Mouse (Mus musculus) MEL (cell line): ENCODE measurements around the gene Bin2. TPM values are rescaled to one million over a fixed set of nuclear protein-coding genes. Genes with fewer than 3 reads are reported as not detected.
A peak's percentile ranks its signal among the peaks of the same experiment; 100 is the strongest.

Experiments used
- DNase-seq: peaks from one replicate; pipeline ENCODE4 v3.0.0; 2011; ENCODE audit warnings: low read depth, low spot score
- H3K27ac ChIP-seq: 2 replicates; pipeline ENCODE4 v1.5.1; 2012; ENCODE audit warnings: low read depth, mild to moderate bottlenecking, control low read depth, low read length, moderate library complexity; ENCODE audit not compliant: control insufficient read depth
- H3K27me3 ChIP-seq, 2 experiments: fragments of 150-350 bp in 1 of 2; sonication (generic) in 1 of 2; 2 replicates each; pipeline ENCODE4 v1.6.1; 2012; ENCODE audit warnings: low read length in 2 of 2, mild to moderate bottlenecking in 2 of 2, improper control_type of control experiment in 1 of 2, moderate library complexity in 1 of 2; ENCODE audit not compliant: insufficient read depth in 2 of 2, control insufficient read depth in 1 of 2
- H3K36me3 ChIP-seq, 2 experiments: 2 replicates each; pipeline ENCODE4 v1.6.1; 2012 to 2014; ENCODE audit warnings: low read length in 2 of 2, improper control_type of control experiment in 1 of 2, inconsistent platforms in 1 of 2, mild to moderate bottlenecking in 1 of 2; ENCODE audit not compliant: insufficient read depth in 2 of 2, control insufficient read depth in 1 of 2
- H3K4me1 ChIP-seq, 2 experiments: fragments of 150-350 bp in 1 of 2; sonication (generic) in 1 of 2; 2 replicates each; pipeline ENCODE4 v1.6.1; 2012; ENCODE audit warnings: low read length in 2 of 2, improper control_type of control experiment in 1 of 2, mild to moderate bottlenecking in 1 of 2; ENCODE audit not compliant: insufficient read depth in 2 of 2, control insufficient read depth in 1 of 2
- H3K4me3 ChIP-seq, 2 experiments: fragments of 150-350 bp in 1 of 2; sonication (generic) in 1 of 2; 2 replicates each; pipeline ENCODE4 v1.5.1; 2012; ENCODE audit warnings: low read depth in 2 of 2, low read length in 2 of 2, mild to moderate bottlenecking in 2 of 2, moderate library complexity in 2 of 2, control low read depth in 1 of 2, improper control_type of control experiment in 1 of 2; ENCODE audit not compliant: control insufficient read depth in 1 of 2, insufficient read depth in 1 of 2
- H3K79me2 ChIP-seq: 2 replicates; pipeline ENCODE4 v1.6.1; 2012; ENCODE audit warnings: mild to moderate bottlenecking, low read length, moderate library complexity; ENCODE audit not compliant: control insufficient read depth, poor library complexity, insufficient read depth
- H3K9ac ChIP-seq: 2 replicates; pipeline ENCODE4 v1.6.1; 2012; ENCODE audit warnings: low read depth, mild to moderate bottlenecking, control low read depth, low read length, moderate library complexity; ENCODE audit not compliant: control insufficient read depth, poor library complexity, severe bottlenecking
- H3K9me3 ChIP-seq: fragments of 150-350 bp; sonication (generic); replicated peaks from 2 replicates; pipeline ENCODE4 v1.6.1; 2012; ENCODE audit warnings: mild to moderate bottlenecking, low read length, improper control_type of control experiment, moderate library complexity; ENCODE audit not compliant: insufficient read depth
- BHLHE40 ChIP-seq: IDR thresholded peaks from 2 replicates; pipeline ENCODE4 v1.6.1; 2012; ENCODE audit warnings: low read depth, mild to moderate bottlenecking, inconsistent platforms, low read length, improper control_type of control experiment, borderline replicate concordance
- CHD1 ChIP-seq: IDR thresholded peaks from 2 replicates; pipeline ENCODE4 v1.6.1; 2012; ENCODE audit warnings: low read depth, mild to moderate bottlenecking, inconsistent platforms, low read length, improper control_type of control experiment
- E2F4 ChIP-seq: IDR thresholded peaks from 2 replicates; pipeline ENCODE4 v1.6.1; 2011; ENCODE audit warnings: low read depth, low read length, improper control_type of control experiment, borderline replicate concordance
- ELF1 ChIP-seq: IDR thresholded peaks from 2 replicates; pipeline ENCODE4 v1.6.1; 2014; ENCODE audit warnings: low read depth, mild to moderate bottlenecking, inconsistent platforms, low read length, improper control_type of control experiment, moderate library complexity
- ETS1 ChIP-seq: IDR thresholded peaks from 2 replicates; pipeline ENCODE4 v1.6.1; 2012; ENCODE audit warnings: low read depth, mild to moderate bottlenecking, inconsistent platforms, low read length, improper control_type of control experiment, moderate library complexity
- GABPA ChIP-seq: IDR thresholded peaks from 2 replicates; pipeline ENCODE4 v1.6.1; 2012; ENCODE audit warnings: low read depth, mild to moderate bottlenecking, inconsistent platforms, low read length, improper control_type of control experiment, moderate library complexity
- HCFC1 ChIP-seq: IDR thresholded peaks from 2 replicates; pipeline ENCODE4 v1.6.1; 2012; ENCODE audit warnings: low read depth, mild to moderate bottlenecking, inconsistent platforms, low read length, improper control_type of control experiment, moderate library complexity
- JUND ChIP-seq: IDR thresholded peaks from 2 replicates; pipeline ENCODE4 v1.6.1; 2011; ENCODE audit warnings: low read depth, mild to moderate bottlenecking, improper control_type of control experiment, low read length
- KAT2A ChIP-seq: conservative IDR thresholded peaks from 2 replicates; pipeline ENCODE4 v1.6.1; 2012; ENCODE audit warnings: low read depth, low read length, improper control_type of control experiment, inconsistent platforms
- MAFK ChIP-seq: IDR thresholded peaks from 2 replicates; pipeline ENCODE4 v1.6.1; 2011; ENCODE audit warnings: low read depth, mild to moderate bottlenecking, low read length, improper control_type of control experiment, borderline replicate concordance
- MAZ ChIP-seq: IDR thresholded peaks from 2 replicates; pipeline ENCODE4 v1.6.1; 2012; ENCODE audit warnings: low read depth, mild to moderate bottlenecking, inconsistent platforms, low read length, improper control_type of control experiment
- MEF2A ChIP-seq: IDR thresholded peaks from 2 replicates; pipeline ENCODE4 v1.6.1; 2014; ENCODE audit warnings: low read depth, mild to moderate bottlenecking, inconsistent platforms, low read length, improper control_type of control experiment; ENCODE audit not compliant: poor library complexity, insufficient replicate concordance, severe bottlenecking; ENCODE audit errors: extremely low read depth
- MXI1 ChIP-seq: IDR thresholded peaks from 2 replicates; pipeline ENCODE4 v1.6.1; 2011; ENCODE audit warnings: mild to moderate bottlenecking, low read depth, low read length, improper control_type of control experiment
- MYB ChIP-seq: IDR thresholded peaks from 2 replicates; pipeline ENCODE4 v1.6.1; 2011; ENCODE audit warnings: mild to moderate bottlenecking, low read depth, low read length, improper control_type of control experiment
- MYC ChIP-seq: IDR thresholded peaks from 2 replicates; pipeline ENCODE4 v1.6.1; 2011; ENCODE audit warnings: low read depth, mild to moderate bottlenecking, low read length, improper control_type of control experiment, moderate library complexity
- NRF1 ChIP-seq: IDR thresholded peaks from 2 replicates; pipeline ENCODE4 v1.6.1; 2014; ENCODE audit warnings: low read depth, mild to moderate bottlenecking, inconsistent platforms, low read length, improper control_type of control experiment, moderate library complexity; ENCODE audit not compliant: poor library complexity, insufficient read depth, severe bottlenecking
- POLR2A ChIP-seq, 2 experiments: IDR thresholded peaks; 2 replicates each; pipeline ENCODE4 v1.6.1; 2011 to 2012; ENCODE audit warnings: low read length in 2 of 2, mild to moderate bottlenecking in 2 of 2, control low read depth in 1 of 2, improper control_type of control experiment in 1 of 2, low read depth in 1 of 2, moderate library complexity in 1 of 2; ENCODE audit not compliant: control insufficient read depth in 1 of 2, insufficient read depth in 1 of 2, poor library complexity in 1 of 2
- POLR2AphosphoS2 ChIP-seq: IDR thresholded peaks from 2 replicates; pipeline ENCODE4 v1.6.1; 2011; ENCODE audit warnings: low read length, improper control_type of control experiment
- RAD21 ChIP-seq: IDR thresholded peaks from 2 replicates; pipeline ENCODE4 v1.6.1; 2011; ENCODE audit warnings: mild to moderate bottlenecking, low read depth, low read length, improper control_type of control experiment
- SIN3A ChIP-seq: IDR thresholded peaks from 2 replicates; pipeline ENCODE4 v1.6.1; 2012; ENCODE audit warnings: low read length, improper control_type of control experiment, inconsistent platforms
- SMC3 ChIP-seq: IDR thresholded peaks from 2 replicates; pipeline ENCODE4 v1.6.1; 2011; ENCODE audit warnings: low read depth, low read length, improper control_type of control experiment
- TAL1 ChIP-seq: IDR thresholded peaks from 2 replicates; pipeline ENCODE4 v1.6.1; 2012; ENCODE audit warnings: mild to moderate bottlenecking, inconsistent platforms, low read length, moderate library complexity, mixed read lengths
- TBP ChIP-seq: IDR thresholded peaks from 2 replicates; pipeline ENCODE4 v1.8.0; 2011; ENCODE audit warnings: low read depth, low read length, improper control_type of control experiment
- TCF12 ChIP-seq: IDR thresholded peaks from 2 replicates; pipeline ENCODE4 v1.6.1; 2014; ENCODE audit warnings: low read depth, mild to moderate bottlenecking, inconsistent platforms, low read length, improper control_type of control experiment, moderate library complexity
- UBTF ChIP-seq: IDR thresholded peaks from 2 replicates; pipeline ENCODE4 v1.6.1; 2012; ENCODE audit warnings: low read depth, mild to moderate bottlenecking, inconsistent platforms, low read length, improper control_type of control experiment, moderate library complexity, borderline replicate concordance; ENCODE audit not compliant: insufficient read depth
- USF1 ChIP-seq: IDR thresholded peaks from 2 replicates; pipeline ENCODE4 v1.6.1; 2014; ENCODE audit warnings: low read depth, mild to moderate bottlenecking, inconsistent platforms, low read length, improper control_type of control experiment, moderate library complexity
- USF2 ChIP-seq, 2 experiments: IDR thresholded peaks; 2 replicates each; pipeline ENCODE4 v1.6.1; 2011 to 2012; ENCODE audit warnings: improper control_type of control experiment in 2 of 2, low read length in 2 of 2, borderline replicate concordance in 1 of 2, inconsistent platforms in 1 of 2, low read depth in 1 of 2, mild to moderate bottlenecking in 1 of 2; ENCODE audit not compliant: insufficient read depth in 1 of 2
- ZC3H11A ChIP-seq: IDR thresholded peaks from 2 replicates; pipeline ENCODE4 v1.6.1; 2012; ENCODE audit warnings: low read depth, mild to moderate bottlenecking, inconsistent platforms, low read length, improper control_type of control experiment
- ZKSCAN1 ChIP-seq: IDR thresholded peaks from 2 replicates; pipeline ENCODE4 v1.6.1; 2012; ENCODE audit warnings: low read depth, mild to moderate bottlenecking, inconsistent platforms, low read length, improper control_type of control experiment, moderate library complexity
- ZNF384 ChIP-seq: IDR thresholded peaks from 2 replicates; pipeline ENCODE4 v1.6.1; 2012; ENCODE audit warnings: low read depth, mild to moderate bottlenecking, inconsistent platforms, low read length, improper control_type of control experiment
- polyA plus RNA-seq, 2 experiments: library from polyadenylated mRNA; stranded (reverse) in 1 of 2; unstranded in 1 of 2; fragments of >175 nt in 1 of 2; fragments of >200 nt in 1 of 2; gene quantifications; 2 replicates each; pipeline versions ENCODE4 v1.2.1 to v1.2.4; 2012; ENCODE audit warnings: low replicate concordance in 2 of 2, low read depth in 1 of 2; ENCODE audit not compliant: insufficient read length in 2 of 2, insufficient read depth in 1 of 2, missing spikeins in 1 of 2
- total RNA-seq: library from RNA; depleted of rRNA; stranded (reverse); fragments of 300-350 nt; gene quantifications from 2 replicates; pipeline ENCODE4 v1.2.3, GENCODE M21; 2012

Gene Bin2
- total and polyA plus RNA-seq, 3 experiments = 79.9 to 128 (median 106) TPM

DNA sequence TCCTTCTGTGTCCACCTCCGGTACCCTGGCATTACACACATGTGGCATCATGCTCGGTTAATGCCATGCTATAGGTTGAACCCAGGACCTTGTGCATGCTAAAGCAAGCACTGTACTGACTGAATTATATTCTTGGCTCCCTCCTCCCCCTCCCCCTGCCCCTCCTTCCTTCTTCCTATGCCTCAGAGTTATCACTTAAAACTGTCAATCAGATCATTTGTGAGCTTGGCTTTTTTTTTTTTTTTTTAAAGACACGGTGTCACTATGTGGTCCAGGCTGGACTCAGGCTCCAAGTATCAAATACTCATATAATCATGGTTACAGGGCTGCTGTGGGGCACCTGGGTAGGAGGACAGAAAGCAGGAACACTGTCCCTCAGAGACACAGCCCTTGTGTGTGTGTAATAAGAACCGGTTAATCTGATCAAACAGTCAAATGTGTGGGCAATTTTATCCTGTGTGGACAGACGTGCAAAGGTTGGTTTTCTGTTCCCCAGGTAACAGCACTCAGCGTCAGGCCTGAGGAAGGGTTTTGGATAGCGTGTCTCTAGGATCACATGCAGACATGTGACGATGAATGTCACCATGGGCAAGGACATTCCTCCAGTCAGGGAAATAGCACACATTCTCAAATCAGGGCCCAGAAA is 39.2 kb upstream of the Bin2 start (continued):
- TF ChIP-seq ZKSCAN1 = peak; percentile 68; the same call in 1 of the 2 replicates
- no peak for TF ChIP-seq TCF12
- TF ChIP-seq MAZ = peak; percentile 88; the same call in 1 of the 2 replicates
- peak; percentile 48; the same call in 1 of the 2 replicates for TF ChIP-seq ELF1
- no peak for TF ChIP-seq UBTF
- no peak for TF ChIP-seq RAD21
- no peak for TF ChIP-seq MYC
- TF ChIP-seq NRF1 = no peak
- TF ChIP-seq SMC3 = no peak
- peak in 1 of 2 experiments; percentile 51; a peak in 2 of 4 replicates for TF ChIP-seq POLR2A (IDR thresholded peaks at IDR 0.05; ENCODE audit: control insufficient read depth in 1 of 2, insufficient read depth in 1 of 2, low read depth in 1 of 2, low read length in 2 of 2, poor library complexity in 1 of 2)
- no peak for TF ChIP-seq KAT2A
- TF ChIP-seq ZNF384 = peak; percentile 99
- no peak for TF ChIP-seq POLR2AphosphoS2
- TF ChIP-seq USF1 = peak; percentile 17; the same call in 1 of the 2 replicates
- TF ChIP-seq BHLHE40 = no peak
- TF ChIP-seq MXI1 = peak; percentile 55
- TF ChIP-seq GABPA = no peak
- no peak for TF ChIP-seq ZC3H11A
- no peak for TF ChIP-seq USF2 (IDR thresholded peaks at IDR 0.05; ENCODE audit: borderline replicate concordance in 1 of 2, insufficient read depth in 1 of 2, low read depth in 1 of 2, low read length in 2 of 2)
- TF ChIP-seq TBP = 0 out of 2 replicates have a peak, but pooled peaks have one; percentile 36
- no peak for TF ChIP-seq CHD1

DNA sequence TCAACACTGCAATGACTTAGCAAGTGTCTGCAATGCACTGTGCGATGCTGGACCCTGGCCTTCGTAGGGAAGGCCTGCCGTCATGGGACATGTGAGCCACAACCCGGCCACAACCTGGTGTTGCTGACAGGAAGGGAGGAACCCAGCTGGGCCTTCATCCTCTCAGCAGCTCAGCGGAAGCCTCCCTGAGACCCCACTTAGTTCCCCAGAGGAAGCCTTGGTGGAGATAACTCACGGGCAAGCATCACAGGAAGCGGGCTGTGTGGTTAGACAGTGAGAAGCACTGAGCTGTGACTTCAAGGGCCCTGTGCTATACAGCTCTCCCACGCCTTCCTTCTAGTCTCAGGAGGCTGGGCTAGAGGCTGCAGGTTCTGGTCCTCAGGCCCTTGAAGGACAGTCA is 36.9 kb upstream of the Bin2 start:
- H3K36me3 ChIP-seq = peaks cover 0 to 41% of the 10 kb centered on the region in 2 experiments; a peak in 2 of 4 replicates
- H3K4me3 ChIP-seq = no peak overlapping the region
- peak overlapping the region; percentile 64 for H3K27ac ChIP-seq
- H3K27me3 ChIP-seq = no peaks in the 10 kb centered on the region
- peak; percentile 95 for DNase-seq
- peaks cover 35 to 55% of the 10 kb centered on the region in 2 experiments for H3K4me1 ChIP-seq
- H3K9me3 ChIP-seq = no peaks in the 10 kb centered on the region
- no peaks in the 10 kb centered on the region for H3K79me2 ChIP-seq
- H3K9ac ChIP-seq = peak overlapping the region; percentile 23
- peak in 1 of 2 experiments; percentile 71; a peak in 2 of 4 replicates for TF ChIP-seq POLR2A (IDR thresholded peaks at IDR 0.05; ENCODE audit: control insufficient read depth in 1 of 2, insufficient read depth in 1 of 2, low read depth in 1 of 2, low read length in 2 of 2, poor library complexity in 1 of 2)
- TF ChIP-seq MEF2A = no peak
- peak; percentile 94 for TF ChIP-seq ETS1
- TF ChIP-seq TAL1 = peak; percentile 46
- TF ChIP-seq MYB = no peak
- no peak for TF ChIP-seq MAZ
- peak; percentile 65 for TF ChIP-seq HCFC1
- no peak for TF ChIP-seq MAFK
- no peak for TF ChIP-seq SMC3
- TF ChIP-seq ZKSCAN1 = peak; percentile 67; the same call in 1 of the 2 replicates
- TF ChIP-seq JUND = peak; percentile 60; the same call in 1 of the 2 replicates
- TF ChIP-seq USF2 (IDR thresholded peaks at IDR 0.05; ENCODE audit: borderline replicate concordance in 1 of 2, insufficient read depth in 1 of 2, low read depth in 1 of 2, low read length in 2 of 2) = no peak
- TF ChIP-seq ZC3H11A = no peak
- TF ChIP-seq MYC = peak; percentile 82
- TF ChIP-seq POLR2AphosphoS2 = no peak
- 0 out of 2 replicates have a peak, but pooled peaks have one; percentile 34 for TF ChIP-seq GABPA
- no peak; the same call in 1 of the 2 replicates for TF ChIP-seq ZNF384
- TF ChIP-seq E2F4 = no peak
- TF ChIP-seq MXI1 = peak; percentile 77; the same call in 1 of the 2 replicates
- peak; percentile 67 for TF ChIP-seq ELF1
- TF ChIP-seq SIN3A = peak; percentile 87
- no peak for TF ChIP-seq NRF1
